Mouse (Mus musculus): Measurements from ENCODE around the gene Klhdc4.

Klhdc4 gene

GRCm38 (mm10) chr8:121749501-121749900 lies 79.9 kb downstream of the Klhdc4 start:
- DNase-seq (ENCODE audit: low spot score), result no peak

All from adipocyte (in vitro differentiated cells).